Mouse (Mus musculus): ENCODE measurements around the gene Ntrk2. TPM values are rescaled to one million over a fixed set of nuclear protein-coding genes. Genes with fewer than 3 reads are reported as not detected.

Ntrk2 gene
- polyA plus RNA-seq, 1 experiment from 2014 or later, result 1.7 TPM

DNA sequence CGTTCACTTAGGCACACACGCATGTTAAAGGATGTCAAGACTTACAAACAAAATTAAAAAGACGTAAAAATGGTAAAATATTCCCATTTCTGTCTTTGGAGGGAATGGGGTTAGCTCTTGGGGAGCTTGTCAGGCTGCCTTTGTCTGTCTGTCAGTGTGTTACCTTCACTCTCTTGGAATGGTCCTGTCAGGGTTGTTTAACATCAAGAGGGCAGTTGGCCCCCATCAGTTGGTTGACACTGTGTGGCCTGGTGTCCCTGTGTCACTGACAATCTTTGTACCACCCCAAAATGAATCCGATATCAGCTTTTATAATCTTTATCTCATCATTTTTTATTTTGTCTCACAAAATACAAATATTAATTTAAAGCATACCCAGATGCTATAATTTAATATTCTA is 373.6 kb downstream of the Ntrk2 start:
- 84% methylated on average over 4 of the region's 4 CpGs for WGBS
- Histone ChIP-seq H3K4me3 (replicated peaks) (no peak overlapping the region), H3K4me2 (replicated peaks) (no peak overlapping the region), H3K9ac (no peak overlapping the region), H3K27ac (no peak overlapping the region), H3K36me3 (no peaks in the 10 kb centered on the region), H3K9me3 (no peaks in the 10 kb centered on the region), H3K4me1 (replicated peaks) (no peaks in the 10 kb centered on the region), H3K27me3 (replicated peaks) (no peaks in the 10 kb centered on the region)
- no peak for ATAC-seq

GRCm38 (mm10) chr13:59180781-59181180 is 374.4 kb downstream of the Ntrk2 start:
- 77% methylated on average over 10 of the region's 10 CpGs for WGBS

GRCm38 (mm10) chr13:59181188-59181947 is 375.0 kb downstream of the Ntrk2 start:
- no peak overlapping the region for H3K27ac ChIP-seq
- no peak for ATAC-seq
- H3K27me3 ChIP-seq (replicated peaks), result no peaks in the 10 kb centered on the region
- 68% methylated on average over 16 of the region's 16 CpGs for WGBS
- H3K9ac ChIP-seq, result no peak overlapping the region
- no peak overlapping the region for H3K4me3 ChIP-seq (replicated peaks)
- H3K4me2 ChIP-seq (replicated peaks), result no peak overlapping the region
- H3K36me3 ChIP-seq, result no peaks in the 10 kb centered on the region
- no peaks in the 10 kb centered on the region for H3K9me3 ChIP-seq
- no peaks in the 10 kb centered on the region for H3K4me1 ChIP-seq (replicated peaks)

More at GRCm38 (mm10) chr13:59180781-59181180, 374.4 kb downstream of the Ntrk2 start:
- Histone ChIP-seq H3K4me2 (replicated peaks) (no peak overlapping the region), H3K4me1 (replicated peaks) (no peaks in the 10 kb centered on the region), H3K36me3 (no peaks in the 10 kb centered on the region), H3K9me3 (no peaks in the 10 kb centered on the region), H3K4me3 (replicated peaks) (no peak overlapping the region), H3K9ac (no peak overlapping the region), H3K27me3 (replicated peaks) (no peaks in the 10 kb centered on the region), H3K27ac (no peak overlapping the region)
- no peak for ATAC-seq

GRCm38 (mm10) chr13:59182630-59183029 is 376.3 kb downstream of the Ntrk2 start:
- Histone ChIP-seq H3K27me3 (replicated peaks) (no peaks in the 10 kb centered on the region), H3K9ac (no peak overlapping the region), H3K4me2 (replicated peaks) (no peak overlapping the region), H3K4me3 (replicated peaks) (no peak overlapping the region), H3K36me3 (no peaks in the 10 kb centered on the region), H3K27ac (no peak overlapping the region), H3K4me1 (replicated peaks) (no peaks in the 10 kb centered on the region), H3K9me3 (no peaks in the 10 kb centered on the region)
- ATAC-seq, result no peak
- 52% methylated on average over 5 of the region's 5 CpGs for WGBS

Other genes starting within 250 kb of the Ntrk2 start
- gene Slc28a3, start 195.7 kb upstream of the Ntrk2 start, polyA plus RNA-seq (2015; fragmentation: Nextera tagmentation; extraction: Ambion mirVana), result 0.65 and 0.91 TPM in 2 replicates